Mouse (Mus musculus): ENCODE measurements at regions not wholly inside any gene's neighbourhood (a gene's known extent, or its start where the extent isn't known, plus 50 kb on each side); places are given as distances from the start of the nearest gene placed in this dataset.

GRCm38 (mm10) chr19:16044169-16044568, 59.4 kb upstream of the Cep78 start:
- TF ChIP-seq CTCF (IDR thresholded peaks at IDR 0.05; ENCODE audit: low read depth, low read length) (no peak), TAL1 (conservative IDR thresholded peaks at IDR 0.05; ENCODE audit: low read depth, low read length) (no peak), GATA1 (IDR thresholded peaks at IDR 0.05; ENCODE audit: borderline replicate concordance, low read length) (no peak), POLR2AphosphoS5 (IDR thresholded peaks at IDR 0.05; ENCODE audit: insufficient replicate concordance, low read depth, low read length) (no peak)

All from G1E (cell line).